Mouse (Mus musculus): ENCODE measurements around the gene Ckap2. TPM values are rescaled to one million over a fixed set of nuclear protein-coding genes. Genes with fewer than 3 reads are reported as not detected.

Gene Ckap2
- total RNA-seq (2023), result 10 to 100 TPM; 16.8 to 18.5 TPM

GRCm38 (mm10) chr8:22185431-22186397 lies at the start of gene Ckap2:
Ckap2 (minus strand) TSS chr8:22185819.

GRCm38 (mm10) chr8:22227061-22227877 lies 41.6 kb upstream of the Ckap2 start, which contains the start of gene Thsd1:
Thsd1 (plus strand) TSS chr8:22227313.

GRCm38 (mm10) chr8:22192660-22193431 lies 7.2 kb upstream of the Ckap2 start, which contains the start of gene Vps36:
Vps36 (plus strand) TSS chr8:22192809.

GRCm38 (mm10) chr8:22166080-22166603 lies 19.5 kb downstream of the Ckap2 start, which contains the start of gene Nek3:
Nek3 (minus strand) TSS chr8:22166435.

GRCm38 (mm10) chr8:22124220-22125152 lies 61.1 kb downstream of the Ckap2 start, which contains the start of gene Nek5:
Nek5 (minus strand) TSS chr8:22125053.

Other genes with a start within 250 kb of the Ckap2 start
- gene Defb35, start 247.5 kb downstream of the Ckap2 start, total RNA-seq (2023), result not detected
- gene Defb13, start 239.1 kb downstream of the Ckap2 start, total RNA-seq (2023), result not detected
- gene Fam90a1a, start 227.1 kb downstream of the Ckap2 start, total RNA-seq (2023), result not detected
- not detected for gene Ccdc70, start 216.0 kb downstream of the Ckap2 start, total RNA-seq (2023)
- gene Atp7b, start 125.5 kb downstream of the Ckap2 start, total RNA-seq (2023), result 1 to 10 TPM; 1.1 to 3.2 TPM
- gene Alg11, start 125.1 kb downstream of the Ckap2 start, total RNA-seq (2023), result 1 to 10 TPM; 6.8 to 7.3 TPM
- not detected for gene Nek5, start 60.8 kb downstream of the Ckap2 start, total RNA-seq (2023)
- 1 to 10 TPM; 1.0 to 1.3 TPM for gene Nek3, start 19.4 kb downstream of the Ckap2 start, total RNA-seq (2023)
- gene Vps36, start 7.0 kb upstream of the Ckap2 start, total RNA-seq (2023), result 10 to 100 TPM; 24.2 to 25.9 TPM
- under 1 TPM; 0.24 to 0.66 TPM for gene Thsd1, start 41.5 kb upstream of the Ckap2 start, total RNA-seq (2023)
- not detected for gene Tpte, start 97.6 kb upstream of the Ckap2 start, total RNA-seq (2023)
- gene Slc25a15, start 212.8 kb upstream of the Ckap2 start, total RNA-seq (2023), result 1 to 10 TPM; 2.0 to 3.0 TPM
- gene Mrps31, start 225.5 kb upstream of the Ckap2 start, total RNA-seq (2023), result 1 to 10 TPM; 7.9 to 8.5 TPM